Mouse (Mus musculus) neural tube, embryonic 13.5 days (tissue): ENCODE measurements around the gene Sytl4. TPM values are rescaled to one million over a fixed set of nuclear protein-coding genes. Genes with fewer than 3 reads are reported as not detected.

Experiments
- ATAC-seq: fragments of 200-750 bp; cut with Nextera tagmentation; 2 replicates; pipeline ENCODE4 v1.8.0; 2017; ENCODE audit warnings: low read depth, mild to moderate bottlenecking, moderate TSS enrichment, moderate library complexity
- H3K27ac ChIP-seq: fragments of 300-500 bp; sonication (generic); replicated peaks from 2 replicates; pipeline ENCODE4 v1.5.1; 2015; ENCODE audit warnings: moderate library complexity, mild to moderate bottlenecking, inconsistent platforms
- H3K27me3 ChIP-seq: fragments of 300-500 bp; sonication (generic); 2 replicates; pipeline ENCODE4 v1.6.1; 2015; ENCODE audit warnings: mild to moderate bottlenecking, inconsistent platforms
- H3K36me3 ChIP-seq: fragments of 300-500 bp; sonication (generic); 2 replicates; pipeline ENCODE4 v1.6.1; 2015; ENCODE audit warnings: mild to moderate bottlenecking, inconsistent platforms
- H3K4me1 ChIP-seq: fragments of 300-500 bp; sonication (generic); replicated peaks from 2 replicates; pipeline ENCODE4 v1.6.1; 2015; ENCODE audit warnings: inconsistent platforms
- H3K4me2 ChIP-seq: fragments of 300-500 bp; sonication (generic); 2 replicates; pipeline ENCODE4 v1.6.1; 2015; ENCODE audit warnings: inconsistent platforms, mild to moderate bottlenecking, moderate library complexity
- H3K4me3 ChIP-seq: fragments of 300-500 bp; sonication (generic); 2 replicates; pipeline ENCODE4 v1.5.1; 2015; ENCODE audit warnings: mild to moderate bottlenecking, inconsistent platforms
- H3K9ac ChIP-seq: fragments of 300-500 bp; sonication (generic); 2 replicates; pipeline ENCODE4 v1.6.1; 2015; ENCODE audit warnings: moderate library complexity, mild to moderate bottlenecking, inconsistent platforms
- H3K9me3 ChIP-seq: fragments of 300-500 bp; sonication (generic); 2 replicates; pipeline ENCODE4 v1.6.1; 2016; ENCODE audit warnings: inconsistent platforms
- WGBS: fragments of 180-500 bp; shearing (Covaris S2); methylation state at CpG from one replicate; pipeline ENCODE4 v1.1.7; 2015; 5-methylcytosine and 5-hydroxymethylcytosine counted together
- polyA plus RNA-seq: library from polyadenylated mRNA; unstranded; fragments of >200 nt; fragmentation: Nextera tagmentation; extraction: Ambion mirVana; gene quantifications from 2 replicates; pipeline ENCODE4 v1.2.1, GENCODE M21; 2015

Sytl4 gene
- polyA plus RNA-seq, 1 experiment from 2014 or later = 1.5 TPM

GRCm38 (mm10) chrX:133921187-133921586 is 60.4 kb downstream of the Sytl4 start:
- no peaks in the 10 kb centered on the region for H3K36me3 ChIP-seq
- no peak overlapping the region for H3K27ac ChIP-seq
- no peak overlapping the region for H3K9ac ChIP-seq
- no peaks in the 10 kb centered on the region for H3K9me3 ChIP-seq
- no peak overlapping the region for H3K4me2 ChIP-seq
- whole genome bisulfite sequencing = 66% methylated on average over 4 of the region's 4 CpGs
- H3K4me1 ChIP-seq = no peaks in the 10 kb centered on the region
- H3K4me3 ChIP-seq = no peak overlapping the region
- peaks cover 8% of the 10 kb centered on the region; the same call in 1 of the 2 replicates for H3K27me3 ChIP-seq
- ATAC-seq = no peak

DNA sequence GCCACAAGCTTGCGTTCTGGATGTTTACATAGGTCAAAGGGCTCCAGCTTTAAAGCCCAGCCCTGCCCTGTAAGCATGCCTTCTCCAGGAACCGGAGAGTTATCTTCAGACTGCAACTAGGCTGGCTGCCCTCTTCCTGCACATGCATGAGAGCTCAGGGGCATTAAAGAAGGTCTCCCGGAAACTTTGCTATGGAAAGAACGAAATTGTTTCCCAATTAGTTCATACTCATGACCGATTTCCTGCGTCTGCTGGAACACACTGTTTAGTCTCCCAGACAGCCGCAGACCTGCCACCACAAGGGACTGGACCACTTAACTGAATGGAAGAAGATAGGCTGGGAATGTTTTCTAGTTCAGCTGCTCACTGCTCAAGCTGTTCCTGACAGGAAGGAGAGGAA is 67.4 kb downstream of the Sytl4 start:
- Histone ChIP-seq H3K27me3 (peaks cover 9% of the 10 kb centered on the region), H3K9me3 (no peaks in the 10 kb centered on the region), H3K4me2 (no peak overlapping the region), H3K4me1 (no peaks in the 10 kb centered on the region), H3K9ac (no peak overlapping the region), H3K27ac (no peak overlapping the region), H3K36me3 (no peaks in the 10 kb centered on the region), H3K4me3 (no peak overlapping the region)
- no peak for ATAC-seq
- WGBS = 67% methylated on average over 7 of the region's 7 CpGs

DNA sequence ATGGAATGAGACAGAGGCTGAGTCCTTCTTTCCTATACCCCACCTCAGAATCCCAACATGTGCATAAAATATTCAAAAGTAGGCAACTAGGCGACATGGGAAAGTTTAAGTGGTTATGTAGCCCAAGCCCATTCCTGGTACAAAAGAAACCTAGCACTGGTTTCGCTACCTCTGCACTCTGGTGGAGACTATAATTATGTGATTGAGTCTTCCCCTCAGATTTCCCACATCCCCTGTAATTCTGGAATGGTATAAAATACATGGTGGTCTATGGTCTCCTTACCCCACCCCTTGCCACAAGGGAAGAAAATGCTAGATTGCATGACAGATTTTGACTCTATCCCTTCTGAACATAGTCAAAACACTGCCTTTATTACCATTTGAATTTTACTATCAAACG is 68.6 kb downstream of the Sytl4 start:
- no peaks in the 10 kb centered on the region for H3K4me1 ChIP-seq
- H3K4me3 ChIP-seq = no peak overlapping the region
- no peak for ATAC-seq
- H3K36me3 ChIP-seq = no peaks in the 10 kb centered on the region
- WGBS = 83% methylated on average over 3 of the region's 3 CpGs
- peaks cover 9% of the 10 kb centered on the region for H3K27me3 ChIP-seq
- no peak overlapping the region for H3K9ac ChIP-seq
- H3K27ac ChIP-seq = no peak overlapping the region
- no peaks in the 10 kb centered on the region for H3K9me3 ChIP-seq
- H3K4me2 ChIP-seq = no peak overlapping the region

DNA sequence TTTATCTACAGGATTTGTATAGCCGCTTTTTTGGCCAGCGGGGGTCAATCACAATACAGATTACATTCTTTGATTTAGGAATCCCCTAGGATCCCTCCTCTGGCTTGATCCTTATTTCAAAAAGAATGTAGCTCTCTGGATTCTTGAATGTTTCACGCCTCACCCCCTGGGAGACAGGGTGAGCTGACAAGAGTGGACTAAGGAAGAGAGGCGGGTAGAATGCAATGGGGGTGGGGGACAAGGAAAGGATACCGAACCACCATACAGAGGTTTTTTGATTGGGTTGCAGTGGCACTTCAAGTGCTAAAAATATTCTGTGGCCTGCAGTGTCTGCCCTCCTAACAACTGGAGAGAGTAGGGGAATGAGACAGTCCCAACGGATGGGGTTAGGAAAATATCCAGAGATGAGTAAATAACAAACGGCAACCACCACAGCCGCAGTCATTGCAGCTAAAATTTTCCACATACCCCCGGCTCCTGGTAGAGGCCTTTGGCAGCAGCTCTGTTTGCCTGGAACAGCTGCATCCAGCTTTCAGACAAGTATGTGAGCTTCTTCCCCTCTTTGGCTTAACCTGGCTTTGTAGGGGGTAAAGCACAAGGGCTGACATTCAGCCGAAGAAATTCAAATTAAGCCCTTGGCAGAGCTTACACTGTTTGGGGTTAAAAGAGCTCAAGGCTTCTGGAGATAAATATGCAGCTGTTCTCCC is 70.1 kb downstream of the Sytl4 start:
- ATAC-seq = no peak
- Histone ChIP-seq H3K4me3 (no peak overlapping the region), H3K36me3 (no peaks in the 10 kb centered on the region), H3K27me3 (peaks cover 9% of the 10 kb centered on the region), H3K9me3 (no peaks in the 10 kb centered on the region), H3K4me1 (no peaks in the 10 kb centered on the region), H3K4me2 (no peak overlapping the region), H3K9ac (no peak overlapping the region), H3K27ac (no peak overlapping the region)
- WGBS = 51% methylated on average over 10 of the region's 10 CpGs

DNA sequence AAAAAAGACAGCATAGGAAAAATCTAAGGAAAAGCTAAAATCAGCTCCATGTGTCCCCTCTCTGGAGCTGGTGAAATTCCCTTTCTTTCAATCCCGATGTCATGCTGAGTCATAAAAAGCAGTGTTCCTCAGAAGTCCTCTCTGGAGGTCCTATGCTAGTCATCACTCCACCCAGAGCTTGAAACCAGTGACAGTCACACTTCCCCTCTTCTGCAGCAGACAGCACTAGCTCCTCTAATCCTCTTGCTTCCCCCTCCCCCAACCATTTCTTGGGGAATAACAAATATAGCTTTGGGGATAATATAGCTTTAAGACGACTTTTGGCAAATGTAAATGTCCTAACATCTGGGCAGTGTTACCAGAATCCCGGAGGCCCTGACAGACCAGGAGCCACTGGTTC is 73.4 kb downstream of the Sytl4 start, which contains the start of gene Srpx2:
TSS of gene Srpx2 (plus strand) at position 166 of the 400 bp plus-strand sequence.
- no peak within 1 kb of the TSS for H3K27ac ChIP-seq

GRCm38 (mm10) chrX:133898014-133898542 is 83.5 kb downstream of the Sytl4 start, which contains the start of gene Tspan6:
Gene Tspan6, minus strand, starts transcription at chrX:133898429.
- no peaks in the 10 kb centered on the region for H3K27me3 ChIP-seq
- H3K4me1 ChIP-seq = no peaks in the 10 kb centered on the region; the same call in 1 of the 2 replicates
- no peaks in the 10 kb centered on the region for H3K9me3 ChIP-seq
- H3K4me3 ChIP-seq = peak within 1 kb of the TSS; percentile 56
- peak within 1 kb of the TSS; percentile 76 for H3K27ac ChIP-seq
- peak within 1 kb of the TSS; percentile 82 for H3K9ac ChIP-seq
- H3K4me2 ChIP-seq = peak within 1 kb of the TSS; percentile 57
- 19% methylated on average over 33 of the region's 33 CpGs for WGBS
- H3K36me3 ChIP-seq = peaks cover 14% of the 10 kb centered on the region
- ATAC-seq = peak; percentile 98

More for the DNA sequence above, 73.4 kb downstream of the Sytl4 start, which contains the start of gene Srpx2:
- Histone ChIP-seq H3K36me3 (no peaks in the 10 kb centered on the region), H3K4me1 (no peaks in the 10 kb centered on the region), H3K4me2 (no peak within 1 kb of the TSS), H3K9me3 (no peaks in the 10 kb centered on the region), H3K9ac (no peak within 1 kb of the TSS), H3K27me3 (peaks cover 6% of the 10 kb centered on the region; the same call in 1 of the 2 replicates), H3K4me3 (no peak within 1 kb of the TSS)
- 45% methylated on average over 3 of the region's 3 CpGs for WGBS
- ATAC-seq = no peak

GRCm38 (mm10) chrX:133888111-133888510 is 93.5 kb downstream of the Sytl4 start:
- Histone ChIP-seq H3K9ac (no peak overlapping the region), H3K36me3 (peaks cover 15% of the 10 kb centered on the region; the same call in 1 of the 2 replicates), H3K27me3 (no peaks in the 10 kb centered on the region), H3K9me3 (no peaks in the 10 kb centered on the region), H3K4me1 (no peaks in the 10 kb centered on the region), H3K4me3 (no peak overlapping the region), H3K4me2 (no peak overlapping the region), H3K27ac (no peak overlapping the region)
- WGBS = 91% methylated on average over 5 of the region's 5 CpGs
- no peak for ATAC-seq

DNA sequence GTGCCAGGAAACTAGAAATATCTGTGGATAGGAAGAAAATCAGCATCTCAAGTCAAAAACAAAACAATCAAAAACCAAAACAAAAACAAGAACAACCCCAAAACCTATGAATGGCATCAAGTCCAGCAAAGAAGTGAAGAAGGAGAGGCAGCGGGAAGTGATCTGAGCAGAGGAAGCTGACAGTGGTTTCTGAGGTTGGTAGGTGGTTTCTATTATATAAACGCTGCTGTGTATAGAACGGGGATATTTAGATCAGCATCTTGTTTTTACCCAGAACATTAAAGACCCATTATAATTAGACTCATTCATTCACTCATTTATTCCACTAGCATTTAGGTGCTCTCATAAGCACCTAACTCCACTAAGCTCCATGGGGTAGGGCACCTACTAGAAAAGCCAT is 94.3 kb downstream of the Sytl4 start:
- WGBS = 92% methylated on average over 3 of the region's 3 CpGs

More for the DNA sequence above, 94.3 kb downstream of the Sytl4 start:
- Histone ChIP-seq H3K27ac (no peak overlapping the region), H3K4me2 (no peak overlapping the region), H3K36me3 (peaks cover 15% of the 10 kb centered on the region; the same call in 1 of the 2 replicates), H3K4me1 (no peaks in the 10 kb centered on the region), H3K4me3 (no peak overlapping the region), H3K9me3 (no peaks in the 10 kb centered on the region), H3K9ac (no peak overlapping the region), H3K27me3 (no peaks in the 10 kb centered on the region)
- no peak for ATAC-seq

Other genes with a start within 250 kb of the Sytl4 start
- gene Tnmd, start 130.8 kb downstream of the Sytl4 start, polyA plus RNA-seq = 2.8 and 5.0 TPM in 2 replicates
- gene Tspan6, start 83.4 kb downstream of the Sytl4 start, polyA plus RNA-seq = 247 and 261 TPM in 2 replicates
- 1.3 and 1.6 TPM in 2 replicates for gene Srpx2, start 73.4 kb downstream of the Sytl4 start, polyA plus RNA-seq
- gene Cstf2, start 77.4 kb upstream of the Sytl4 start, polyA plus RNA-seq = 53.4 and 55.4 TPM in 2 replicates
- gene Xkrx, start 180.3 kb upstream of the Sytl4 start, polyA plus RNA-seq = 0.46 and 0.52 TPM in 2 replicates
- gene Arl13a, start 205.7 kb upstream of the Sytl4 start, polyA plus RNA-seq = not detected in 2 replicates
- gene Nox1, start 240.1 kb upstream of the Sytl4 start, polyA plus RNA-seq = 0.18 TPM in 1 of 2 replicates, not detected in the other